Mouse (Mus musculus): ENCODE data around the gene Tacc2. TPM values are rescaled to one million over a fixed set of nuclear protein-coding genes. Genes with fewer than 3 reads are reported as not detected.

Tacc2 gene
- polyA plus RNA-seq, 1 experiment from 2014 or later = 43.8 TPM

- Histone ChIP-seq H3K27me3 (no peaks in the 10 kb centered on the region), H3K4me1 (peaks cover 4% of the 10 kb centered on the region; the same call in 1 of the 2 replicates), H3K36me3 (peaks cover 76% of the 10 kb centered on the region), H3K4me2 (no peak overlapping the region), H3K9ac (no peak overlapping the region; the same call in 1 of the 2 replicates), H3K9me3 (no peaks in the 10 kb centered on the region), H3K4me3 (no peak overlapping the region), H3K27ac (peak overlapping the region; percentile 40)
- 0 out of 2 replicates have a peak, but pooled peaks have one; percentile 52 for ATAC-seq (ENCODE audit: insufficient number of reproducible peaks, insufficient read depth, low FRiP score, low TSS enrichment, low read depth)
- 38% methylated on average over 17 of the region's 17 CpGs for WGBS
Measured at GRCm38 (mm10) chr7:130762071-130762897, 185.0 kb downstream of the Tacc2 start.

- Histone ChIP-seq H3K36me3 (peaks cover 57% of the 10 kb centered on the region), H3K9ac (no peak overlapping the region), H3K9me3 (no peaks in the 10 kb centered on the region), H3K27me3 (no peaks in the 10 kb centered on the region), H3K4me2 (no peak overlapping the region), H3K27ac (0 out of 2 replicates have a peak overlapping the region, but pooled peaks have one; percentile 11), H3K4me1 (peaks cover 4% of the 10 kb centered on the region; the same call in 1 of the 2 replicates), H3K4me3 (no peak overlapping the region)
- WGBS = 89% methylated on average over 17 of the region's 17 CpGs
- no peak for ATAC-seq (ENCODE audit: insufficient number of reproducible peaks, insufficient read depth, low FRiP score, low TSS enrichment, low read depth)
Measured at GRCm38 (mm10) chr7:130764160-130764559, 186.9 kb downstream of the Tacc2 start.

GRCm38 (mm10) chr7:130766411-130767170, 189.4 kb downstream of the Tacc2 start:
- no peaks in the 10 kb centered on the region for H3K9me3 ChIP-seq
- no peak overlapping the region for H3K4me3 ChIP-seq
- peaks cover 33% of the 10 kb centered on the region for H3K36me3 ChIP-seq
- no peak overlapping the region for H3K4me2 ChIP-seq
- H3K27me3 ChIP-seq = no peaks in the 10 kb centered on the region
- no peak overlapping the region for H3K27ac ChIP-seq
- no peak overlapping the region for H3K9ac ChIP-seq
- WGBS = 75% methylated on average over 30 of the region's 30 CpGs
- ATAC-seq (ENCODE audit: insufficient number of reproducible peaks, insufficient read depth, low FRiP score, low TSS enrichment, low read depth) = no peak
- peaks cover 4% of the 10 kb centered on the region; the same call in 1 of the 2 replicates for H3K4me1 ChIP-seq

- Histone ChIP-seq H3K27me3 (no peaks in the 10 kb centered on the region), H3K36me3 (peaks cover 29% of the 10 kb centered on the region), H3K4me1 (no peaks in the 10 kb centered on the region), H3K9me3 (no peaks in the 10 kb centered on the region), H3K9ac (no peak overlapping the region), H3K27ac (no peak overlapping the region), H3K4me2 (no peak overlapping the region), H3K4me3 (no peak overlapping the region)
- ATAC-seq (ENCODE audit: insufficient number of reproducible peaks, insufficient read depth, low FRiP score, low TSS enrichment, low read depth) = no peak
- 94% methylated on average over 4 of the region's 4 CpGs for WGBS
Measured at GRCm38 (mm10) chr7:130768151-130768550, 190.9 kb downstream of the Tacc2 start.

GRCm38 (mm10) chr7:130770707-130771106, 193.5 kb downstream of the Tacc2 start:
- H3K36me3 ChIP-seq = peaks cover 12% of the 10 kb centered on the region
- H3K4me1 ChIP-seq = no peaks in the 10 kb centered on the region
- 28% methylated on average over 3 of the region's 3 CpGs for WGBS
- H3K9ac ChIP-seq = no peak overlapping the region
- no peak for ATAC-seq (ENCODE audit: insufficient number of reproducible peaks, insufficient read depth, low FRiP score, low TSS enrichment, low read depth)
- H3K4me3 ChIP-seq = no peak overlapping the region
- H3K4me2 ChIP-seq = no peak overlapping the region
- H3K27ac ChIP-seq = no peak overlapping the region
- no peaks in the 10 kb centered on the region for H3K27me3 ChIP-seq
- no peaks in the 10 kb centered on the region for H3K9me3 ChIP-seq

- ATAC-seq (ENCODE audit: insufficient number of reproducible peaks, insufficient read depth, low FRiP score, low TSS enrichment, low read depth) = no peak
- Histone ChIP-seq H3K36me3 (no peaks in the 10 kb centered on the region), H3K4me2 (no peak overlapping the region), H3K4me1 (no peaks in the 10 kb centered on the region), H3K4me3 (no peak overlapping the region), H3K9me3 (no peaks in the 10 kb centered on the region), H3K27me3 (no peaks in the 10 kb centered on the region), H3K27ac (no peak overlapping the region), H3K9ac (no peak overlapping the region)
- WGBS = 65% methylated on average over 11 of the region's 11 CpGs
Measured at GRCm38 (mm10) chr7:130773171-130773830, 196.1 kb downstream of the Tacc2 start.

- 59% methylated on average over 9 of the region's 9 CpGs for WGBS
- no peaks in the 10 kb centered on the region for H3K36me3 ChIP-seq
- H3K27ac ChIP-seq = no peak within 1 kb of the TSS
- ATAC-seq (ENCODE audit: insufficient number of reproducible peaks, insufficient read depth, low FRiP score, low TSS enrichment, low read depth) = no peak
- no peaks in the 10 kb centered on the region for H3K4me1 ChIP-seq
- H3K9me3 ChIP-seq = no peaks in the 10 kb centered on the region
- no peak within 1 kb of the TSS for H3K9ac ChIP-seq
- H3K4me2 ChIP-seq = no peak within 1 kb of the TSS
- H3K27me3 ChIP-seq = no peaks in the 10 kb centered on the region
- H3K4me3 ChIP-seq = no peak within 1 kb of the TSS
Measured at GRCm38 (mm10) chr7:130773914-130774630, 196.8 kb downstream of the Tacc2 start, which contains the start of gene Btbd16. TSS of gene Btbd16 (plus strand) at chr7:130774069.

- 80% methylated on average over 5 of the region's 5 CpGs for WGBS
- H3K9ac ChIP-seq = no peak overlapping the region
Measured at GRCm38 (mm10) chr7:130780866-130781419, 203.7 kb downstream of the Tacc2 start.

GRCm38 (mm10) chr7:130782501-130783050, 205.3 kb downstream of the Tacc2 start:
- Histone ChIP-seq H3K9ac (no peak overlapping the region), H3K4me3 (no peak overlapping the region), H3K36me3 (no peaks in the 10 kb centered on the region), H3K4me1 (peaks cover 7% of the 10 kb centered on the region), H3K27me3 (no peaks in the 10 kb centered on the region), H3K27ac (no peak overlapping the region), H3K4me2 (no peak overlapping the region), H3K9me3 (no peaks in the 10 kb centered on the region)
- no peak for ATAC-seq (ENCODE audit: insufficient number of reproducible peaks, insufficient read depth, low FRiP score, low TSS enrichment, low read depth)
- 79% methylated on average over 5 of the region's 5 CpGs for WGBS

More at GRCm38 (mm10) chr7:130780866-130781419, 203.7 kb downstream of the Tacc2 start:
- H3K36me3 ChIP-seq = no peaks in the 10 kb centered on the region
- peaks cover 2% of the 10 kb centered on the region for H3K4me1 ChIP-seq
- no peaks in the 10 kb centered on the region for H3K9me3 ChIP-seq
- no peak overlapping the region for H3K4me3 ChIP-seq
- no peak overlapping the region for H3K27ac ChIP-seq
- H3K4me2 ChIP-seq = no peak overlapping the region
- no peaks in the 10 kb centered on the region for H3K27me3 ChIP-seq
- ATAC-seq (ENCODE audit: insufficient number of reproducible peaks, insufficient read depth, low FRiP score, low TSS enrichment, low read depth) = no peak

GRCm38 (mm10) chr7:130785923-130786575, 208.8 kb downstream of the Tacc2 start:
- H3K36me3 ChIP-seq = no peaks in the 10 kb centered on the region
- H3K9ac ChIP-seq = no peak overlapping the region
- no peaks in the 10 kb centered on the region for H3K9me3 ChIP-seq
- no peak overlapping the region for H3K27ac ChIP-seq
- WGBS = 74% methylated on average over 12 of the region's 12 CpGs
- no peaks in the 10 kb centered on the region for H3K27me3 ChIP-seq
- no peak overlapping the region for H3K4me3 ChIP-seq
- no peak for ATAC-seq (ENCODE audit: insufficient number of reproducible peaks, insufficient read depth, low FRiP score, low TSS enrichment, low read depth)
- no peak overlapping the region for H3K4me2 ChIP-seq
- H3K4me1 ChIP-seq = peaks cover 7% of the 10 kb centered on the region
